Mouse (Mus musculus) heart, adult 11 months (tissue): ENCODE data around the gene Flad1.

ENCODE experiments used
- DNase-seq: peaks from one replicate; pipeline ENCODE4 v3.0.0; 2022

Gene Flad1

GRCm38 (mm10) chr3:89411490-89412393, at the start of gene Flad1:
TSS of gene Flad1 (minus strand) at chr3:89411870.
- peak; percentile 100 for DNase-seq

- peak; percentile 98 for DNase-seq
Measured at GRCm38 (mm10) chr3:89458965-89459807, 47.5 kb upstream of the Flad1 start.

- DNase-seq: peak; percentile 92
Measured at GRCm38 (mm10) chr3:89458372-89458964, 46.8 kb upstream of the Flad1 start.

- peak; percentile 92 for DNase-seq
Measured at GRCm38 (mm10) chr3:89456726-89457665, 45.3 kb upstream of the Flad1 start.

- DNase-seq: no peak
Measured at GRCm38 (mm10) chr3:89455786-89456285, 44.2 kb upstream of the Flad1 start.

GRCm38 (mm10) chr3:89454401-89455177, 42.9 kb upstream of the Flad1 start, which contains the start of gene Pmvk:
TSS of gene Pmvk (plus strand) at chr3:89454541.
- no peak for DNase-seq

GRCm38 (mm10) chr3:89451916-89452315, 40.2 kb upstream of the Flad1 start:
- DNase-seq: no peak

GRCm38 (mm10) chr3:89449541-89449940, 37.9 kb upstream of the Flad1 start:
- DNase-seq: peak; percentile 96

GRCm38 (mm10) chr3:89448720-89449537, 37.3 kb upstream of the Flad1 start:
- DNase-seq: peak; percentile 93

GRCm38 (mm10) chr3:89440691-89441090, 29.0 kb upstream of the Flad1 start:
- DNase-seq: peak; percentile 92

- DNase-seq: peak; percentile 95
Measured at GRCm38 (mm10) chr3:89437269-89437668, 25.6 kb upstream of the Flad1 start.

GRCm38 (mm10) chr3:89436176-89437113, 24.8 kb upstream of the Flad1 start, which contains the start of gene Pbxip1:
TSS of gene Pbxip1 (plus strand) at chr3:89436706.
- peak; percentile 99 for DNase-seq

- DNase-seq: peak; percentile 89
Measured at GRCm38 (mm10) chr3:89435041-89435440, 23.4 kb upstream of the Flad1 start.

- no peak for DNase-seq
Measured at GRCm38 (mm10) chr3:89434532-89434931, 22.9 kb upstream of the Flad1 start.

GRCm38 (mm10) chr3:89432606-89433005, 20.9 kb upstream of the Flad1 start:
- DNase-seq: peak; percentile 93

GRCm38 (mm10) chr3:89430171-89431159, 18.8 kb upstream of the Flad1 start, which contains the start of gene Pygo2:
TSS of gene Pygo2 (plus strand) at chr3:89430214.
- DNase-seq: peak; percentile 100

- DNase-seq: peak; percentile 91
Measured at GRCm38 (mm10) chr3:89429021-89429420, 17.4 kb upstream of the Flad1 start.
